Mouse (Mus musculus): ENCODE measurements around the gene Mfsd6l. TPM values are rescaled to one million over a fixed set of nuclear protein-coding genes. Genes with fewer than 3 reads are reported as not detected.

The Mfsd6l gene
- 0.12 TPM in 1 of 2 replicates, not detected in the other for polyA plus RNA-seq (2015; fragmentation: Nextera tagmentation; extraction: Ambion mirVana)

DNA sequence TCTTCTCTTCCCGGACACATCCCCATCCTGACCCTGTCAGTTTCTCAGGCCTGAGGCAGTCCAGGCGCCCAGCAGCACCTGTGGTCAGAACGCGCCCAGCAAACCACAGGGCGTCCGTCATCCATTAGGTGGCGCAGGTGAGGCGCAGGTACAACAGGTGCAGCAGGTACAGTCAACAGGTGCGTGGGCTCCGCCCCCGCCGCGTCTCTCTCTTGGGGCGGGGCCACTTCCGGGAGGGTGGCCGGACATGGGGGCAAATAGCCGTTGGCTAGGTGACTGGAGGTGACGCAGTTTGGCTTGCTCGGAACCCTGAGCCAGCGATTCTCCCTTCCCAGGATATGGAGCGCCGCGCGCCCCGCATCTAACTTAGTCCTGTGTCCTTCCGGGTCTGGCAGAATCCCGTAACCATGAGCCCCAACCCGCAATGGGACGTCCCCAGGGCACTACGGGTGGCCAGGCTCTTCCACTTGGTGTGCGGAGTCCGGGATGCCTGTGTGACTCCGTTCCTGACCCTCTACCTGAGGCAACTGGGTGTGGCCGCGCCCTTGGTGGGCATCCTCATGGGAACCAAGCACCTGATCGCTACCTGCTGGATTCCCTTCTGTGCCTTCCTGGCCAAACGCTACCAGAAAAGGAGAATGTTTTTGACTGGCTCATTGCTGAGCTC lies at the start of gene Mfsd6l:
Gene Mfsd6l, plus strand, starts transcription at position 269 of the 667 bp plus-strand sequence.
- no peak within 1 kb of the TSS for H3K4me2 ChIP-seq (ENCODE audit: low read depth, low read length)
- H3K4me3 ChIP-seq (ENCODE audit: low read depth, low read length): no peak within 1 kb of the TSS
- H3K36me3 ChIP-seq (replicated peaks; ENCODE audit: insufficient read depth, low read length): 0 out of 2 replicates have a peak, but pooled peaks cover 3% of the 10 kb centered on the region
- no peak for ATAC-seq
- H3K9ac ChIP-seq (replicated peaks): no peak within 1 kb of the TSS
- 25% methylated on average over 37 of the region's 37 CpGs for WGBS (ENCODE audit: insufficient replicate concordance)
- H3K27ac ChIP-seq (ENCODE audit: low read depth): no peak within 1 kb of the TSS
- no peaks in the 10 kb centered on the region for H3K27me3 ChIP-seq (ENCODE audit: insufficient read depth, low read length)
- peak; percentile 50 for TF ChIP-seq CTCF (IDR thresholded peaks at IDR 0.05; ENCODE audit: low read depth)
- TF ChIP-seq EP300 (IDR thresholded peaks at IDR 0.05; ENCODE audit: low read depth): no peak
- H3K9me3 ChIP-seq (ENCODE audit: low read length): no peaks in the 10 kb centered on the region
- no peaks in the 10 kb centered on the region for H3K4me1 ChIP-seq (ENCODE audit: insufficient read depth)
- DNase-seq: peak; percentile 48

DNA sequence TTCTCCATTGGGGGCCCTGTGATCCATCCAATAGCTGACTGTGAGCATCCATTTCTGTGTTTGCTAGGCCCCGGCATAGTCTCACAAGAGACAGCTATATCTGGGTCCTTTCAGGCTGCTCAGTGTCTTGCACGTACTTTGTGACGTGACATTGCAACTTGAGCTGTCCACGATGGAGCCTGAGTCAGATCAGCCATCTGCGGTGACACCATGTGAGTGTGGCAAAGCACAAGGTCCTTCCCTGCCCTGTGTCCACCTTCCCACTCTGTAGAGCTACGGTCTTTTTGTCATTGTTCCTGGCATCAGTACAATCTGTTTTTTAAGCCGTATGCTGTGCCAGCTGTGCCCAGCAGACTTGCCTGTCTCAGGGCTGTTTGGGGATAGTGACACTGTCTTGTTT lies 48.7 kb upstream of the Mfsd6l start:
- no peaks in the 10 kb centered on the region for H3K9me3 ChIP-seq (ENCODE audit: low read length)
- ATAC-seq: no peak
- no peak overlapping the region for H3K4me2 ChIP-seq (ENCODE audit: low read depth, low read length)
- H3K9ac ChIP-seq (replicated peaks): no peak overlapping the region
- 83% methylated on average over 7 of the region's 7 CpGs for WGBS (ENCODE audit: insufficient replicate concordance)
- H3K27ac ChIP-seq (ENCODE audit: low read depth): no peak overlapping the region
- no peaks in the 10 kb centered on the region for H3K4me1 ChIP-seq (ENCODE audit: insufficient read depth)
- no peaks in the 10 kb centered on the region for H3K27me3 ChIP-seq (ENCODE audit: insufficient read depth, low read length)
- TF ChIP-seq EP300 (IDR thresholded peaks at IDR 0.05; ENCODE audit: low read depth): no peak
- no peak for TF ChIP-seq CTCF (IDR thresholded peaks at IDR 0.05; ENCODE audit: low read depth)
- H3K36me3 ChIP-seq (replicated peaks; ENCODE audit: insufficient read depth, low read length): no peaks in the 10 kb centered on the region
- H3K4me3 ChIP-seq (ENCODE audit: low read depth, low read length): no peak overlapping the region
- DNase-seq: no peak

DNA sequence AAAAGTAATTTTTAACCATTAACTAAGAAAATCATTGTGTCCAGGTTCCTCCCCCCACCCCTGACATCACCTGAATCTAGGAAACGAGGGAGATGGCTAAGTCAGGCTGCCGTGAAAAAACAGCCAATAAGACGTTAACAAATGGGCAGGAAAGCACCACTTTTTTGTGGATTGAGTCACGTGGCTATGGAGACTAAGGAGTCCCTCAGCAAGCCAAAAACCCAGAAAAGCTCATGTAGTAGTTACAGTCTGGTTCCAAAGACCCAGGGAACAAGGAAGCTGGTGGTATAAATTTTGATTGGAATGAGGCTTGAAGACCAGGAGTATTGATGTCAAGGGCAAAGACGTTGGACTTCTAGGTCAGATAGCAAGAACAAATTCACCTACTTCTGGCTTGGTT lies 47.4 kb upstream of the Mfsd6l start:
- no peak for DNase-seq
- H3K9me3 ChIP-seq (ENCODE audit: low read length): no peaks in the 10 kb centered on the region
- 68% methylated on average over 5 of the region's 5 CpGs for WGBS (ENCODE audit: insufficient replicate concordance)

DNA sequence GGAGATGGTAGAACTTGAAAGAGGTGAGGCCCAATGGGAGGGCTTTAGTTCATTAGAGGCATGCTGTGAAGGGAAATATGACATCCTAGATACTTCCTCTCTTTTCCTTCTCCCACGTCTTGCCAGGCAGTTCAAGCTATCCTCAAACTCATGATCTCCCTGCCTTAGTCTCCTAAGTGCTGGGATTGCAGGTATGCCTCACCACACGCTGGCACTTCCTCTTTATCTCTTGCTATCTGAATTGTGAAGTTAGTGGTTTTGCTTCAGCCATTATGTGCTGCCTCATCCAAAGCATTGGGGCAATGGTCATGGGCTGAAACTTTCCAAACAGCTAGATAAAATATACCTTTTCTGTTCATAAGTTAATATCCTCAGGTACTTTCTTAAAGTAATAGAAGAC lies 46.8 kb upstream of the Mfsd6l start:
- no peaks in the 10 kb centered on the region for H3K36me3 ChIP-seq (replicated peaks; ENCODE audit: insufficient read depth, low read length)
- no peak for DNase-seq
- WGBS (ENCODE audit: insufficient replicate concordance): 31% methylated on average over 2 of the region's 2 CpGs

More for the DNA sequence above, 47.4 kb upstream of the Mfsd6l start:
- H3K36me3 ChIP-seq (replicated peaks; ENCODE audit: insufficient read depth, low read length): no peaks in the 10 kb centered on the region
- no peak overlapping the region for H3K27ac ChIP-seq (ENCODE audit: low read depth)
- no peak overlapping the region for H3K4me2 ChIP-seq (ENCODE audit: low read depth, low read length)
- H3K4me3 ChIP-seq (ENCODE audit: low read depth, low read length): no peak overlapping the region
- no peak for ATAC-seq
- no peak for TF ChIP-seq EP300 (IDR thresholded peaks at IDR 0.05; ENCODE audit: low read depth)
- no peak for TF ChIP-seq CTCF (IDR thresholded peaks at IDR 0.05; ENCODE audit: low read depth)
- H3K4me1 ChIP-seq (ENCODE audit: insufficient read depth): no peaks in the 10 kb centered on the region
- no peak overlapping the region for H3K9ac ChIP-seq (replicated peaks)
- H3K27me3 ChIP-seq (ENCODE audit: insufficient read depth, low read length): no peaks in the 10 kb centered on the region

DNA sequence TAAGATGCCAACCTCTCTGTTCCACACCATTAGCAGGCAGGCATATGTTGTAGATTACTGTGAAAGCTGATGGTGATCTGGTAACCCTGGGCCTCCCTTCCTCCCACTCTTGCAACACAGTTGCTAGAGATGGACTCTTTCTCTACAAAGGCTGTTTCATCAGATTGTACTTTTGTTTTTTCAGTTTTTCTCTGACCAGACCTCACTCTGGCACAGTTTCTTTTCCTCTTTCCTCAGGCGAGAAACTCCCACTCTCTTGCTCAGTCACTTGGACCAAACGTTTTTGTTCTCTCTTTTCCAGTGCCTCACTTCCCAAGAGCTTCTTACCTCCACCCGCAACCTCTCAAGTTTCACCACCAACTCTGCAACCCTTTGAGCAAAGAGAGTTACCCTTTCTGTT lies 42.0 kb upstream of the Mfsd6l start:
- Histone ChIP-seq H3K9ac (replicated peaks) (no peak overlapping the region), H3K4me3 (ENCODE audit: low read depth, low read length) (no peak overlapping the region), H3K27ac (ENCODE audit: low read depth) (peak overlapping the region; percentile 29; the same call in 1 of the 2 replicates), H3K36me3 (replicated peaks; ENCODE audit: insufficient read depth, low read length) (no peaks in the 10 kb centered on the region), H3K4me2 (ENCODE audit: low read depth, low read length) (no peak overlapping the region), H3K27me3 (ENCODE audit: insufficient read depth, low read length) (no peaks in the 10 kb centered on the region), H3K9me3 (ENCODE audit: low read length) (no peaks in the 10 kb centered on the region), H3K4me1 (ENCODE audit: insufficient read depth) (no peaks in the 10 kb centered on the region)
- no peak for TF ChIP-seq EP300 (IDR thresholded peaks at IDR 0.05; ENCODE audit: low read depth)
- TF ChIP-seq CTCF (IDR thresholded peaks at IDR 0.05; ENCODE audit: low read depth): no peak
- WGBS (ENCODE audit: insufficient replicate concordance): 32% methylated on average over 3 of the region's 3 CpGs
- ATAC-seq (no peak), DNase-seq (no peak)

More for the DNA sequence above, 46.8 kb upstream of the Mfsd6l start:
- Histone ChIP-seq H3K9ac (replicated peaks) (no peak overlapping the region), H3K27me3 (ENCODE audit: insufficient read depth, low read length) (no peaks in the 10 kb centered on the region), H3K4me2 (ENCODE audit: low read depth, low read length) (no peak overlapping the region), H3K4me1 (ENCODE audit: insufficient read depth) (no peaks in the 10 kb centered on the region), H3K27ac (ENCODE audit: low read depth) (no peak overlapping the region), H3K9me3 (ENCODE audit: low read length) (no peaks in the 10 kb centered on the region), H3K4me3 (ENCODE audit: low read depth, low read length) (no peak overlapping the region)
- ATAC-seq: no peak
- no peak for TF ChIP-seq CTCF (IDR thresholded peaks at IDR 0.05; ENCODE audit: low read depth)
- no peak for TF ChIP-seq EP300 (IDR thresholded peaks at IDR 0.05; ENCODE audit: low read depth)

DNA sequence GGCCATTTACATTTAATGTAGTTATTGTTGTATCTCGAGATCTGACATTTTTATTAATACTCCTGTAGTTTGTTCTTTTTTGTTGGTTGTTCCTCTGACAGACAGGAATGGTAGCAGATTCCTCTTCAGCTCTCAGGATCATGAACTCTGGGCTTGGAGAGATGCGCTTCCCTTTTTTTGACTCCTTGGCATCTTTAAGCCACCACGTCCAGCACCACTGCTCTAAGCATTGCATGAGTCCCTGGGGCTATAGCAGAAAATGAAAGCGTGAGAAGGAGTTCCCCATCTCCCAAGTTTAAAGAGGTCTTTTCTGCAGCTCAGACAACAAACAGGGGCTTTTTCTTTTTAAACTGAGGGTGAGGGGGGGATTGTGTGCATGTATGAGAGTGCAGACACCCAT lies 36.6 kb upstream of the Mfsd6l start:
- Histone ChIP-seq H3K36me3 (replicated peaks; ENCODE audit: insufficient read depth, low read length) (no peaks in the 10 kb centered on the region), H3K9me3 (ENCODE audit: low read length) (no peaks in the 10 kb centered on the region), H3K4me3 (ENCODE audit: low read depth, low read length) (no peak overlapping the region), H3K27ac (ENCODE audit: low read depth) (peak overlapping the region; percentile 29; the same call in 1 of the 2 replicates), H3K9ac (replicated peaks) (no peak overlapping the region), H3K4me1 (ENCODE audit: insufficient read depth) (0 out of 2 replicates have a peak, but pooled peaks cover 4% of the 10 kb centered on the region), H3K4me2 (ENCODE audit: low read depth, low read length) (0 out of 2 replicates have a peak overlapping the region, but pooled peaks have one; percentile 22), H3K27me3 (ENCODE audit: insufficient read depth, low read length) (no peaks in the 10 kb centered on the region)
- no peak for TF ChIP-seq EP300 (IDR thresholded peaks at IDR 0.05; ENCODE audit: low read depth)
- no peak for TF ChIP-seq CTCF (IDR thresholded peaks at IDR 0.05; ENCODE audit: low read depth)
- DNase-seq (no peak), ATAC-seq (no peak)
- WGBS (ENCODE audit: insufficient replicate concordance): 67% methylated on average over 4 of the region's 4 CpGs
